Mouse (Mus musculus): ENCODE results near the gene Adora1. TPM values are rescaled to one million over a fixed set of nuclear protein-coding genes. Genes with fewer than 3 reads are reported as not detected.

The Adora1 gene
- polyA plus RNA-seq, 1 experiment from 2014 or later: 0.69 TPM

DNA sequence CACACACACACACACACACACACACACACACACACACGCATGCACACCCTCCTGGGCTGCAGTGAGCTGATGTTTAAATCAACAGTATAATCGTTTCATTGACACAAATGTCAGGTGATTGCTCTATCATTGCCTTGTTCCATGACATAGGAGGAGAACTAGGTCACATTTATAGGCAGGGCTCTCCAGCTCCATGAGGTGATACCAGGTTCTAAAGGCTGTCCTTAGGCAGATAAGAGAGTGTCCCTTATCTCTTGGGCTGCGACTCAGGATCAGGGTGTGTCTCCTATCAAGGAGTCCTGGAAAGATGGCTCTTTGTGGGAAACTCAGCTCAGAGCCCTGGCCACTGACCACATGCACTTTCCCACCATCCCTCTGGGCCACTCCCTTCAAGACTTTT is 66.7 kb downstream of the Adora1 start:
- 88% methylated on average over 3 of the region's 3 CpGs for WGBS
- H3K27ac ChIP-seq: no peak overlapping the region
- no peaks in the 10 kb centered on the region for H3K4me1 ChIP-seq
- no peaks in the 10 kb centered on the region for H3K36me3 ChIP-seq
- H3K27me3 ChIP-seq (ENCODE audit: low read depth, poor library complexity, severe bottlenecking): no peaks in the 10 kb centered on the region
- no peak overlapping the region for H3K4me3 ChIP-seq
- DNase-seq (ENCODE audit: low spot score): no peak
- H3K9me3 ChIP-seq (replicated peaks): no peaks in the 10 kb centered on the region

DNA sequence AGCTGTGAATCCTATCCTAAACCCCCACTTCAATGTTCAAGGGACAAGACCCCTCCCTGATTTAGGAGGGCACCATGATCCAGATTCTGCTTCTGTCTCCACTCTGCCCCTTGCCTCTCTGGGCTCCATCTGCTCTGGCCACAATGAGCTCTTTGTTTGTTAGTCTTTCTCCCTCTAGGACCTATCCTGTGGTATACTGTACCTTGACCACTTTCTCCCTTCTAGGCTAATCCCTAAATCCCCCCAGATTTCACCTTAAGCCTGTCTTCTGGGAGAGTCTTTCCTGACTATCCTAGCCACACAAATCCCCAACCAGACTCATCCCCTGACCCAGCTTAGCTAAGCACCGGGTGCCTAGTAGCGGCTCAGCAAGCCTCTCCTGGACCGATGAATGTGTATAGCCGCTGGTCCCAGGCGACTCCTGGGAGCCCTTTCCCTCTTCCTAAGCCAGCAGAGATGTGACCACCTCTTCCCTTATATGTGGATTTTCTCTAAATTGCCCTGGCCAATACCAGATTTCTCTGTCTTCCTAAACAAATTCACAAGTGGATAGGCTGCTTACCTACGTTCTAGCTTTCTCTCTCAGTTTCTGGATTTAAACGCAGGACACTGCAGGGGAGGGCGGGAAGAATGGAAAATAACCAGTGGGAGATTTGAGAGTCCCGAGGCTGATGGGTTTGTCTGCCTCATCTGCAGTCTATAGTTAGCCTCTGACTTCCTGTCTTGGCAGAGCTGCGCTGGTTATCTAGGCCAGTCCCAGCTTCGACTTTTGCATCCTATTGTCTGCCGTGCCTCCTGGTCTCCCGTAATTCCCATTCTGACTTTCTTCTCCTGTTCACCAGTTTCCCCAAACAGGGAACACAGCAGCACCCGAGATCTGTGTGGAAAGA is 67.6 kb downstream of the Adora1 start:
- Histone ChIP-seq H3K4me1 (no peaks in the 10 kb centered on the region), H3K4me3 (no peak overlapping the region), H3K9me3 (replicated peaks) (no peaks in the 10 kb centered on the region), H3K27me3 (ENCODE audit: low read depth, poor library complexity, severe bottlenecking) (no peaks in the 10 kb centered on the region), H3K36me3 (no peaks in the 10 kb centered on the region), H3K27ac (no peak overlapping the region)
- DNase-seq (ENCODE audit: low spot score): no peak
- 75% methylated on average over 14 of the region's 14 CpGs for WGBS

DNA sequence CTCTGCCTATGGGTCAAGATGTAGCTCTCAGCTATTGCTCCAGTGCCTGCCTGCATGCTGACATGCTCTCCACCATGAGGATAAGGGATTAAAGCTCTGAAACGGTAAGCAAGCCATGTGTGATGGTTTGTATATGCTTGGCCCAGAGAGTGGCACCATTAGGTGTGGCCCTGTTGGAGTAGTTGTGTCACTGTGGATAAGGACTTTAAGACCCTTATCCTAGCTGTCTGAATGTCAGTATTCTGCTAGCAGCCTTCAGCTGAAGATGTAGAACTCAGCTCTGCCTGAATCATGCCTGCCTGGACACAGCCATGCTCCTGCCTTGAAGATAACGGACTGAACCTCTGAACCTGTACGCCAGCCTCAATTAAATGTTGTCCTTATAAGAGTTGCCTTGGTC is 68.7 kb downstream of the Adora1 start:
- no peak for DNase-seq (ENCODE audit: low spot score)
- Histone ChIP-seq H3K27ac (no peak overlapping the region), H3K9me3 (replicated peaks) (no peaks in the 10 kb centered on the region), H3K4me3 (no peak overlapping the region), H3K36me3 (no peaks in the 10 kb centered on the region), H3K27me3 (ENCODE audit: low read depth, poor library complexity, severe bottlenecking) (no peaks in the 10 kb centered on the region), H3K4me1 (no peaks in the 10 kb centered on the region)
- WGBS: 93% methylated on average over 3 of the region's 3 CpGs

DNA sequence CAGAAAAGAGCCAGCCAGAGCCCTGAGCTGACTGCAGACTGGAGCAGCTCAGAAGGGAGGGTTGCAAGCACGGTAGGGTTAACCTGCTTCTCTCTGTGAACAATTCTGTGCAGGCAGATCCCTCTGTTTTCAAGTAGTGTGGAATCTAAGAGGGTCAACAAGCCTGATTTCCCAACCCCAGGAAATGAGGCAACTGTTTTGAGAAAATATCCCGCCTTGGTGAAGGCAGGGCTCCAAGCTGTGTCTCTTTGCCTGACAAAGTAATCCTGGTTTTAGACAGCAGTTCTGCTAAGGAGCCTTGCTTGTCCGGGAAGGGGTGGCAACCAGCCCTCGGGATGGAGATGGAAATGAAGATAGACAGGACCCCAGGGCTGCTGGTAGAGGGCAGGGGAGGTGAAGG is 70.8 kb downstream of the Adora1 start:
- 76% methylated on average over 4 of the region's 4 CpGs for WGBS
- DNase-seq (ENCODE audit: low spot score): no peak
- no peaks in the 10 kb centered on the region for H3K27me3 ChIP-seq (ENCODE audit: low read depth, poor library complexity, severe bottlenecking)
- H3K4me3 ChIP-seq: no peak overlapping the region
- H3K4me1 ChIP-seq: no peaks in the 10 kb centered on the region
- no peak overlapping the region for H3K27ac ChIP-seq
- H3K36me3 ChIP-seq: no peaks in the 10 kb centered on the region
- no peaks in the 10 kb centered on the region for H3K9me3 ChIP-seq (replicated peaks)

DNA sequence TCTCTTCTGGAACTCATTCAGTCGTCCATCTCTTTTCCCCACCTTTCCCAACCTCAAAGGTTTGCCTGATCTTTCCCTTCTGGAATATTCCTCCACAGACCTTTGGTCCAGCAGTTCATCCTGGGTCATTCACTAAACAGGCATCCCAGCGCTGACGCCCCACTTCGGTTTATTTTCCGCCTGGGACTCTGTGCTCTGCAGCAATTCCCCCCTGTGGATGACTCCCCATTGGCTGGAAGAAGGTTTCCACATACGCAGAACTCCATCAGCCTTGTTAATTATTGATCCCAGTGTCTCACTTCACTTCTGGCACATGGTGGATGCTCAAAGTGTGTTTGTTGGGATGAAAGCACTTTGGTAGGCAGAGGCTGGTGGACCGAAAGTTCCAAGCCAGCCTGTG is 71.8 kb downstream of the Adora1 start:
- no peaks in the 10 kb centered on the region for H3K36me3 ChIP-seq
- 91% methylated on average over 7 of the region's 7 CpGs for WGBS
- H3K27me3 ChIP-seq (ENCODE audit: low read depth, poor library complexity, severe bottlenecking): no peaks in the 10 kb centered on the region
- no peak overlapping the region for H3K4me3 ChIP-seq
- DNase-seq (ENCODE audit: low spot score): no peak
- no peaks in the 10 kb centered on the region for H3K9me3 ChIP-seq (replicated peaks)
- no peaks in the 10 kb centered on the region for H3K4me1 ChIP-seq
- H3K27ac ChIP-seq: no peak overlapping the region

DNA sequence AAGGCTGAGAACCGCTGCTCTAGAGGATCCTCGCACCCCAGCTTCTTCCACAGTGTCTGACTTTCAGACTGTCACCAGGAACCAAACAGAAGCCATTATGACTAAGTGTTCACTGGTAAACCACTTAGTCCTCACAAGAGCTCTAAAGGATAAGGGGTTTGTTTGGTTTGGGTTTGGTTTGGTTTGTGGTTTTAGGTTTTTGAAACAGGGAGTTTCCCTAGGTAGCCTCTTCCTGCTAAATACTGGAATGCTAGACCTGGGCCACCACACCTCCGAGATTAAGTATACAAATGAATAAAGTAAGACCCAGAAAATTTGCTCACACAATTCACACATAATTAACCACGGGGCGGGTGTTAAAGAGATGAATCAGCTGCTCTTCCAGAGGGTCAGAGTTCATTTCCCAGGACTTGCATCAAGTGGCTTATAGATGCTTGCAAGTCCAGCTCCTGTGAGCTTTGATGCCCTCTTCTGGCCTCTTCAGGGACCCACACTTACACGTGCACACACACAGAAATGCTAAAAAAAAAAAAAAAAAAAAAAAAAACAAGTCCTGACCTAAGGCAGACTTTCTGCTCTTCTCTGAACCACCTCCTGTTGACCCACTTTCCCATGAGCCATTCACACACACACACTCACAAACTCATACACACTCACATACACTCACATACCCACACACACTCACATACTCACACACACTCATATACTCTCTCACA is 72.6 kb downstream of the Adora1 start:
- no peak overlapping the region for H3K27ac ChIP-seq
- WGBS: 85% methylated on average over 6 of the region's 6 CpGs
- no peak for DNase-seq (ENCODE audit: low spot score)

DNA sequence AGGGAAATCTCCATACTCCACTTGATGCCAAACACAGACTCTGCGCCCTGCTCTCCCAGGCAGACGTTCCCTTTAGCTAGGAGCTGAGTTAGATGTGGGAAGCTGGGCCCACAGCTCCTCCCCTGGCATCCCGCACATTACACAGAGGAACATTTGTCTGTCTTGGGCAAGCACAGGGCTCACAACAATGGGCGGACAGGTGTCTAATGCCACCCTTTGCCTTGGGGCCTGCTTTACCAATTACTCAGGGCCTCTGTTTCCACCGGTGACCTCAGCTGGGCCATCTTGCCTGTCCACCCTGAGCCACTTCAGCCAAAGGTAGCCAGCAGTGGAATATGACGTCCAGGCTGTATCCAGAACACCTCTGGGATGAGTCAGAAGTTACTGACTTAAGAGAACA is 73.8 kb downstream of the Adora1 start:
- no peaks in the 10 kb centered on the region for H3K9me3 ChIP-seq (replicated peaks)
- no peak overlapping the region for H3K27ac ChIP-seq
- no peaks in the 10 kb centered on the region for H3K27me3 ChIP-seq (ENCODE audit: low read depth, poor library complexity, severe bottlenecking)
- no peaks in the 10 kb centered on the region for H3K36me3 ChIP-seq
- DNase-seq (ENCODE audit: low spot score): no peak
- no peak overlapping the region for H3K4me3 ChIP-seq
- no peaks in the 10 kb centered on the region for H3K4me1 ChIP-seq
- 84% methylated on average over 6 of the region's 6 CpGs for WGBS

More for the DNA sequence above, 72.6 kb downstream of the Adora1 start:
- no peaks in the 10 kb centered on the region for H3K4me1 ChIP-seq
- no peaks in the 10 kb centered on the region for H3K36me3 ChIP-seq
- no peak overlapping the region for H3K4me3 ChIP-seq
- no peaks in the 10 kb centered on the region for H3K9me3 ChIP-seq (replicated peaks)
- no peaks in the 10 kb centered on the region for H3K27me3 ChIP-seq (ENCODE audit: low read depth, poor library complexity, severe bottlenecking)

DNA sequence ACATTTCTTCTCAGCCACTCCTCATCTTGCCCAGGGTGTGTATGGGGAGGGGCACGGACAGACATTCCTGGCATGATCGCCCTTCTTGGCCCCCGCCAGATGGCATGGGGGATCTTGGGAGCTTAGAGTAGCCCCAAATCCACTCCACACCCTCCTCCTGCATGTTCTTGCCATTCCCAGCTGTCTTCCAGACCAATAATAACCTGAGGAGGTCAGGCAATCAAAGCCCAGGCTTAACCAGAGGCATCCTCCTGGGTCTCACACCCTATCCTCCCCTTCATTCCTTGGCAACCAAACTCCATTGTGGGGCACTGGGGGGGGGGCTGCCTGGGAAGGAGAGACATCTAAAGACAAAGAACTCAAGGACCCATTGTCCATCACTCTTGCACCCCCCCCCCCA is 74.8 kb downstream of the Adora1 start:
- Histone ChIP-seq H3K27me3 (ENCODE audit: low read depth, poor library complexity, severe bottlenecking) (no peaks in the 10 kb centered on the region), H3K36me3 (no peaks in the 10 kb centered on the region), H3K4me1 (no peaks in the 10 kb centered on the region), H3K4me3 (no peak overlapping the region), H3K27ac (no peak overlapping the region), H3K9me3 (replicated peaks) (no peaks in the 10 kb centered on the region)
- DNase-seq (ENCODE audit: low spot score): no peak
- WGBS: 94% methylated on average over 3 of the region's 3 CpGs

DNA sequence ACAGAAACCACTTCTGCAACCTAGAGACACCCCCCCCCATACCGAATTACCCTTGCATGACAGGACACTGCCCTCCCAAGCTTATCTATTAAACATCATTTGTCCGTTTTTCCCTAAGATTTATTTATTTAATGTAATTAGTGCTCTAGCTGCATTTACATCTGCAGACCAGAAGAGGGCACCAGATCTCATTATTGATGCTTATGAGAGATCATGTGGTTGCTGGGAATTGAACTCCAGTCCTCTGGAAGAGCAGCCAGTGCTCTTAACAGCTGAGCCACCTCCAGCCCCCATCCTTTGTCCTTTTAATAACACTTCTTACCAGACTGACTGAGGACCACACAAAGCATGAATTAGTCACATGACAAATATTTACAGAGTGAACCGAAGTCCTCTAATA is 80.6 kb downstream of the Adora1 start:
- no peaks in the 10 kb centered on the region for H3K36me3 ChIP-seq
- 0 out of 2 replicates have a peak, but pooled peaks cover 6% of the 10 kb centered on the region for H3K27me3 ChIP-seq (ENCODE audit: low read depth, poor library complexity, severe bottlenecking)
- WGBS: 59% methylated on average over 3 of the region's 3 CpGs
- 0 out of 2 replicates have a peak, but pooled peaks cover 5% of the 10 kb centered on the region for H3K4me1 ChIP-seq
- no peak for DNase-seq (ENCODE audit: low spot score)
- no peak overlapping the region for H3K27ac ChIP-seq
- H3K9me3 ChIP-seq (replicated peaks): no peaks in the 10 kb centered on the region; the same call in 1 of the 2 replicates
- no peak overlapping the region for H3K4me3 ChIP-seq

DNA sequence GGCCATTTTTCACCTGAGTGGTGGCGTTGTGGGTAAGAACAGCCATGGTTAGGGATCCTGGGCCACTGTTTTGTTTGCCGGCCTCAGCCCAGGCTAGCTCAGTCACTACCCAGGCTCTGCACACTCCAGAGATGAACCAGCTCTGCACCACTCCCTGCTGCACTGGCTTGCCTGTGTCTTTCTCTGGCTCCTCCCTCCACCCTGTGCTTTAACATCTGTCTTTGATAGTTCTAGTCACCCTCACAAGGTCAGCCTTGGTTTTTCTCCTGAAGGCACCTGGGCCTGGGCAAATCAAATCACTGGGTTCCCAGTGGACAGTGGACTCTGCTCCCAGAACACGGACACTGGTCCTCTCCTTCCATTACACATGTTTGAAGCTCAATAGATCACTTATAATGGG is 81.1 kb downstream of the Adora1 start:
- Histone ChIP-seq H3K4me3 (no peak overlapping the region), H3K27me3 (ENCODE audit: low read depth, poor library complexity, severe bottlenecking) (0 out of 2 replicates have a peak, but pooled peaks cover 6% of the 10 kb centered on the region), H3K36me3 (no peaks in the 10 kb centered on the region), H3K27ac (no peak overlapping the region), H3K4me1 (0 out of 2 replicates have a peak, but pooled peaks cover 5% of the 10 kb centered on the region), H3K9me3 (replicated peaks) (no peaks in the 10 kb centered on the region; the same call in 1 of the 2 replicates)
- 91% methylated on average over 3 of the region's 3 CpGs for WGBS
- no peak for DNase-seq (ENCODE audit: low spot score)

DNA sequence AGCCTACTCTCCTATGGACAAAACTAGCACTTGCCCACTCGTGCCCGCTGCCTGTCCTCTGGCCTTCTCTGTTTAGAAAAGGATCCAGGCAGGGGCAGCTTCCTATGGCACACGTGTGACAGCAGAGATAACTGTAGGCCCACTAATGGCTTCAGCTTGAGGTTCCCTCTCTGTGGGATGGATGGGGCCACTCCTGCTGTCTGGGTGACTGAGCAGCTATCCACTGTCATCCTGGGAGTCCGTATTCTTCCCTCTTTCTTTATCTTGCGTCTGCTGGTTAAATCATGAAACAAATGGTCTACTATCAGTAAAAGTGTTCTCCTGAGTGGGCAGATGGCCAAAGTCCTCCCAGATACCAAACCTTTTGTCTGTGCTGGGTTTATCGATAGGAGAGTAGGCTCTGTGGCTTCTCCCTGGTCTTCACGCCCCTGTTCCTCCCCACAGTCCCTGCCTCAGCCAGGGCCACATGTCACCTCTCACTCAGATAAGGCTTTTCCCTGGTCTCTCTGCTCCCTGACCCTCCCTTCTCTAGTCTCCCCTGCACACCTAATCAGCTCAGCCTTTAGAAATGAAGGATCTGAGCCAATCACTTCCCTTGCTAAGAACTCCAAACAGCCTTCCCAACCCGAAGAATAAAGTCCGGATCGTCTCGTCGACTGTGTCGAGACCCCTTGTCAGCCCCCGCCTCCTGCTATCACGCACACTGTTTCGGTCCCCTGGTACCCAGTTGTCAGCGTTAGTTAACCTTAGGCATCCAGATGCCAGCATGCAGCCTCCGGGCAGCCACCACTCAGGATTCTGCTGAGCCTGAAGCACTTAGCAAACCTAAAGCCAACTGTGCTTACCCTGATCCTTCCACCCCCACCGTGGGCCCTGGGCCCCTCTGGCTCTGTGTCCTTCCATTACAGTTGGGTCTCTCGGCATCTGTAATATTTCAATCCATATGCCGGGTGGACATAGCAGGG is 82.3 kb downstream of the Adora1 start:
- 0 out of 2 replicates have a peak, but pooled peaks cover 5% of the 10 kb centered on the region for H3K4me1 ChIP-seq
- WGBS: 77% methylated on average over 21 of the region's 21 CpGs
- DNase-seq (ENCODE audit: low spot score): no peak
- H3K27ac ChIP-seq: no peak overlapping the region
- H3K27me3 ChIP-seq (ENCODE audit: low read depth, poor library complexity, severe bottlenecking): 0 out of 2 replicates have a peak, but pooled peaks cover 6% of the 10 kb centered on the region
- no peaks in the 10 kb centered on the region; the same call in 1 of the 2 replicates for H3K9me3 ChIP-seq (replicated peaks)
- H3K36me3 ChIP-seq: no peaks in the 10 kb centered on the region
- no peak overlapping the region for H3K4me3 ChIP-seq

DNA sequence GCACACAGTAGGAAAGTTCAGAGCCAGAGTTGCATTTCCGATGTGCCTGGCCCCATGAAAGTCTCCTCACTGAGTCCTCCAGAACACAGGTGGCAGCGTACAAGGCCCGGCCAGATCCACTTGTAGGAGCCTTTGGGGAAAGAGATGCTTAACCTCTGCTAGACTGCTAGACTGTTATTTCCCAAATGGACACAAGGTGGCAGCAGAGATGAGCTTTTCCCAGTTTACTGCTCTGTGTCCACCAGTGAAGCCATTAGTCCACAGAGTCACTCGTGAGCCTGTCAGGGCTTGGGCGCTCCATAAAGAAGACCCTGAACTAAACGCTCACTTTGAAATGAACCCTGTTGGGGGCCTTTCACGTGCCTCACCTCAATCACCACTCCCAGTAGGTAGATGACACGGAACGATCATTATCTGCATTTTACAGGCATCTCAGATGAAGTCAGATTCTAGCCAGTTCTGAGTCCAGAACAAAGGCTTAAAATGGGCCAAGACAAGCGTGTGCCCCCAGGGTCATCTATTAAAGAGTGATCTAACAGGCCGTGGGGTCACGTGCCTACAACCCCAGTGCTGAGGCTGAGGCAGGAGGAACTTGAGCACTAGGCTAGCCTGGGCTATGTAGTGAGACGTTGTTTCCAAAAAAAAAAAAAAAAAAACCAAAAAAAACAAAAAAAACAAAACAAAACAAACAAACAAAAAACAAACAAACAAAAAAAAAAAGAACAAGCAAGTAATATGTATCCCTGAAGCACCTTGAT is 83.4 kb downstream of the Adora1 start:
- Histone ChIP-seq H3K27ac (no peak overlapping the region), H3K9me3 (replicated peaks) (no peaks in the 10 kb centered on the region; the same call in 1 of the 2 replicates), H3K4me1 (0 out of 2 replicates have a peak, but pooled peaks cover 5% of the 10 kb centered on the region), H3K27me3 (ENCODE audit: low read depth, poor library complexity, severe bottlenecking) (0 out of 2 replicates have a peak, but pooled peaks cover 6% of the 10 kb centered on the region), H3K4me3 (no peak overlapping the region), H3K36me3 (no peaks in the 10 kb centered on the region)
- peak; percentile 89 for DNase-seq (ENCODE audit: low spot score)
- 43% methylated on average over 13 of the region's 13 CpGs for WGBS

All from limb, embryonic 10.5 days (tissue).